Mouse (Mus musculus) testis, adult 2 months (tissue): ENCODE measurements around the gene Msto1.

ENCODE experiments used
- CTCF ChIP-seq: fragments of 200-500 bp; IDR thresholded peaks from 2 replicates; pipeline ENCODE4 v1.5.1; 2012; ENCODE audit warnings: low read depth, mild to moderate bottlenecking, inconsistent platforms, low read length, moderate library complexity; ENCODE audit not compliant: control insufficient read depth, insufficient read depth, insufficient replicate concordance
- POLR2A ChIP-seq: fragments of 200-500 bp; IDR thresholded peaks from 2 replicates; pipeline ENCODE4 v1.6.1; 2012; ENCODE audit warnings: low read depth, mild to moderate bottlenecking, inconsistent platforms, low read length, moderate library complexity; ENCODE audit not compliant: control insufficient read depth

DNA sequence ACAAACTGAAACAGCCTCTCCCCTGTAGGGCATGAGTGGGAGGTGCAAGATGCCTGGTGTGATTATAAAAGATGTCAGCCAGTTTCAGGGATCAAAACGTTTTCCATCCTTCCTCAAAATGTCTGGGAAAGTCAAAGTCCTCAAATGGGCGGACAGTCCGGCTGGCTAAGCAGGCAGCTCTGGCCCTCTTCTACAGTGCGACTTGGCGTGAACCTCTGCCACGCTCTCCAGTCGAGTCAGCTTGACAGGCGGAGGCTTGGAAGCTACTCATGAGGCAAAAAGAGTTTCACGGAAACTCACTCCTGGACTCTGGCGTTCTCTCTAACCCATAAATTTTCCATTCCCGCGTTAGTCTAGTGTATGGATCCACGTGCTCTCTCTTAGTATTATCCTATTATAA, 5.2 kb upstream of the Msto1 start:
- TF ChIP-seq CTCF (no peak), POLR2A (no peak)
